In genomic region chr6:49236331-49236730, GRCm38 (mm10) we compare ENCODE assay signal across 9 mouse cellular contexts. TPM values are rescaled to one million over a fixed set of nuclear protein-coding genes. Genes with fewer than 3 reads are reported as not detected.
DNase-seq lines count a peak whose midpoint lies in the region; ATAC-seq and TF ChIP-seq lines count a peak whose summit lies in the region.
"Had no signal": no experiment of that assay in that cellular context is flagged by ENCODE, and none has a peak within 500 bp of the region (broad histone marks: within the 10 kb centered on the region; RNA-seq: fewer than 3 reads in every experiment).

No protein-coding gene starts in this region.

- no peaks in the 10 kb centered on the region for H3K9me3 ChIP-seq in ES-E14 (ENCODE audit: control insufficient read depth, insufficient read depth, low read depth, low read length)
- no peaks in the 10 kb centered on the region for H3K9me3 ChIP-seq in liver, postnatal 0 days (ENCODE audit: low read length)
- H3K9me3 ChIP-seq in neural tube, embryonic 14.5 days (ENCODE audit: control insufficient read depth, low read length) = no peaks in the 10 kb centered on the region

- TF ChIP-seq CTCF in cerebellum, adult 2 months (IDR thresholded peaks at IDR 0.05; ENCODE audit: borderline replicate concordance, insufficient read depth, low read depth, low read length) = no peak
- no peak for TF ChIP-seq CTCF in liver, postnatal 0 days (IDR thresholded peaks at IDR 0.05; ENCODE audit: low read depth)

- ATAC-seq in liver, postnatal 0 days = peak; percentile 100
- ATAC-seq in neural tube, embryonic 14.5 days (ENCODE audit: low read depth) = peak; percentile 95

- H3K4me3 ChIP-seq in ES-E14 (ENCODE audit: insufficient read depth in 1 of 2, low read depth in 1 of 2, low read length in 2 of 2, poor library complexity in 1 of 2, severe bottlenecking in 1 of 2) = no peak overlapping the region
- no peak overlapping the region for H3K4me3 ChIP-seq in cerebellum, adult 2 months (replicated peaks; ENCODE audit: insufficient read depth, low read depth, low read length)
- no peak overlapping the region for H3K4me3 ChIP-seq in liver, postnatal 0 days (ENCODE audit: low read depth, low read length)
- H3K4me3 ChIP-seq in neural tube, embryonic 14.5 days (ENCODE audit: low read depth, low read length) = no peak overlapping the region
- H3K4me3 ChIP-seq: erythroblast, embryonic 14.5 days had no signal

- peaks cover 0 to 3% of the 10 kb centered on the region in 2 experiments; a peak in 1 of 4 replicates for H3K4me1 ChIP-seq in ES-E14 (ENCODE audit: control insufficient read depth in 2 of 2, insufficient read depth in 2 of 2, low read length in 2 of 2, poor library complexity in 1 of 2)
- no peaks in the 10 kb centered on the region for H3K4me1 ChIP-seq in cerebellum, adult 2 months (ENCODE audit: control insufficient read depth, insufficient read depth, low read length)
- H3K4me1 ChIP-seq in liver, postnatal 0 days (ENCODE audit: insufficient read depth) = no peaks in the 10 kb centered on the region
- H3K4me1 ChIP-seq in neural tube, embryonic 14.5 days (ENCODE audit: control insufficient read depth, insufficient read depth, low read length) = no peaks in the 10 kb centered on the region

- peaks cover 2% of the 10 kb centered on the region; the same call in 1 of the 2 replicates for H3K27me3 ChIP-seq in cerebellum, adult 2 months (ENCODE audit: control insufficient read depth, insufficient read depth, low read length)
- H3K27me3 ChIP-seq in liver, postnatal 0 days (ENCODE audit: insufficient read depth, low read length) = no peaks in the 10 kb centered on the region
- no peaks in the 10 kb centered on the region for H3K27me3 ChIP-seq in neural tube, embryonic 14.5 days (ENCODE audit: control insufficient read depth, insufficient read depth, low read length)

- H3K27ac ChIP-seq in ES-E14 (ENCODE audit: insufficient read depth, low read depth, low read length, poor library complexity, severe bottlenecking) = no peak overlapping the region
- H3K27ac ChIP-seq in cerebellum, adult 2 months (ENCODE audit: insufficient read depth, low read length) = no peak overlapping the region
- no peak overlapping the region for H3K27ac ChIP-seq in liver, postnatal 0 days (ENCODE audit: low read depth)
- H3K27ac ChIP-seq in neural tube, embryonic 14.5 days (ENCODE audit: low read depth, low read length) = no peak overlapping the region

- WGBS in cerebellum, adult 2 months = 67% methylated on average over 9 of the region's 9 CpGs
- WGBS in liver, postnatal 0 days (ENCODE audit: insufficient replicate concordance) = 49% methylated on average over 9 of the region's 9 CpGs
- 57% methylated on average over 9 of the region's 9 CpGs for WGBS in neural tube, embryonic 14.5 days

- peak; percentile 98 for DNase-seq in ES-E14 (ENCODE audit: low read depth, low spot score)
- peak; percentile 100 for DNase-seq in cerebellum, adult 2 months
- peak; percentile 100 for DNase-seq in forelimb bud, embryonic 11.5 days (ENCODE audit: low read depth, low spot score)
- peak; percentile 100 for DNase-seq in heart, postnatal 4 days
- DNase-seq in layer of hippocampus, adult 18-20 months (ENCODE audit: low spot score in 2 of 2) = peak; percentile 100
- peak; percentile 93 for DNase-seq in liver, postnatal 0 days
- peak; percentile 99 for DNase-seq in testis, postnatal 14 days (ENCODE audit: low spot score)

- H3K4me2 ChIP-seq in liver, postnatal 0 days (ENCODE audit: low read depth, low read length) = no peak overlapping the region
- H3K4me2 ChIP-seq in neural tube, embryonic 14.5 days (ENCODE audit: low read depth, low read length) = no peak overlapping the region

- no peaks in the 10 kb centered on the region for H3K36me3 ChIP-seq in ES-E14 (ENCODE audit: control insufficient read depth, insufficient read depth, low read length, poor library complexity, severe bottlenecking)
- no peaks in the 10 kb centered on the region for H3K36me3 ChIP-seq in liver, postnatal 0 days (replicated peaks; ENCODE audit: insufficient read depth, low read length)
- no peaks in the 10 kb centered on the region for H3K36me3 ChIP-seq in neural tube, embryonic 14.5 days (ENCODE audit: control insufficient read depth, insufficient read depth, low read length)

- TF ChIP-seq POLR2A in cerebellum, adult 2 months (IDR thresholded peaks at IDR 0.05; ENCODE audit: borderline replicate concordance, insufficient read depth, low read length) = no peak

- in situ Hi-C loops in ES-E14 (cut with MboI; ENCODE audit: low sequenced_read_pairs in 2 of 2, unreplicated experiment in 2 of 2) = no loop called here

- no peak overlapping the region for H3K9ac ChIP-seq in ES-E14 (ENCODE audit: insufficient read depth, low read depth, low read length, poor library complexity, severe bottlenecking)
- H3K9ac ChIP-seq in liver, postnatal 0 days (replicated peaks) = no peak overlapping the region
- no peak overlapping the region for H3K9ac ChIP-seq in neural tube, embryonic 14.5 days (replicated peaks; ENCODE audit: low read depth, low read length)

- TF ChIP-seq EP300 in liver, postnatal 0 days (IDR thresholded peaks at IDR 0.05; ENCODE audit: low read depth) = no peak

TF ChIP-seq in ES-E14, 5 proteins besides CTCF, POLR2A, EP300 and RAD21:
- TF ChIP-seq ZNF384 (IDR thresholded peaks at IDR 0.05; ENCODE audit: low read depth, low read length) (no peak), CHD2 (IDR thresholded peaks at IDR 0.05; ENCODE audit: low read depth, low read length) (no peak), HCFC1 (IDR thresholded peaks at IDR 0.05; ENCODE audit: borderline replicate concordance, insufficient read depth, low read length) (no peak), MAFK (IDR thresholded peaks at IDR 0.05; ENCODE audit: insufficient read depth, low read depth, low read length) (no peak), ZC3H11A (IDR thresholded peaks at IDR 0.05; ENCODE audit: borderline replicate concordance, low read depth, low read length) (no peak)

RNA-seq across cellular contexts. Expression of gene Igf2bp3, which starts 21.6 kb away (rescaled TPM):
- 20.0 and 32.8 TPM in 2 replicates for total RNA-seq in ES-E14 (2012; rRNA removed)
- 0.08 and 0.10 TPM in 2 replicates for polyA plus RNA-seq in cerebellum, adult 2 months (2012; rRNA removed)
- 10 to 100 TPM; 17.2 to 18.5 TPM for total RNA-seq in heart, postnatal 4 days (2021)
- not detected for total RNA-seq in layer of hippocampus, adult 18-20 months (2021)
- 29.7 and 31.3 TPM in 2 replicates for polyA plus RNA-seq in liver, postnatal 0 days (2015; fragmentation: Nextera tagmentation; extraction: Ambion mirVana)
- 26.9 and 34.7 TPM in 2 replicates for polyA plus RNA-seq in neural tube, embryonic 14.5 days (2014; fragmentation: Nextera tagmentation; extraction: Ambion mirVana)

RNA-seq across cellular contexts. Expression of gene Tra2a, which starts 27.5 kb away (rescaled TPM):
- 105 and 136 TPM in 2 replicates for total RNA-seq in ES-E14 (2012; rRNA removed)
- polyA plus RNA-seq in cerebellum, adult 2 months (2012; rRNA removed) = 94.9 and 97.6 TPM in 2 replicates
- total RNA-seq in heart, postnatal 4 days (2021) = 10 to 100 TPM; 41.3 to 49.4 TPM
- total RNA-seq in layer of hippocampus, adult 18-20 months (2021) = 10 to 100 TPM; 79.8 to 85.1 TPM
- polyA plus RNA-seq in liver, postnatal 0 days (2015; fragmentation: Nextera tagmentation; extraction: Ambion mirVana) = 23.4 and 26.3 TPM in 2 replicates
- polyA plus RNA-seq in neural tube, embryonic 14.5 days (2014; fragmentation: Nextera tagmentation; extraction: Ambion mirVana) = 50.6 and 64.2 TPM in 2 replicates

Comparison
In these comparisons a context has a peak if more than half of its experiments do, and no peak if none do; other contexts are left out.
1. RNA of gene Igf2bp3, which starts 21.6 kb away (total RNA-seq): 20.0 to 32.8 TPM in ES-E14 and 17.2 to 18.5 TPM in heart, postnatal 4 days; not detected in layer of hippocampus, adult 18-20 months; every median in the first group is over 10 times any median in the second.
2. Peak in every context shown above with its lines, with median percentiles within 50 percentile points of each other: DNase-seq.